Mouse (Mus musculus) limb, embryonic 11.5 days (tissue): Measurements from ENCODE around the gene Ackr3. TPM values are rescaled to one million over a fixed set of nuclear protein-coding genes. Genes with fewer than 3 reads are reported as not detected.

ENCODE experiments used
- ATAC-seq: fragments of 200-750 bp; cut with Nextera tagmentation; 2 replicates; pipeline ENCODE4 v1.8.0; 2017; ENCODE audit warnings: low read depth; ENCODE audit not compliant: insufficient number of reproducible peaks, low FRiP score, low TSS enrichment
- DNase-seq: peaks from one replicate; pipeline ENCODE4 v3.0.0-alpha.2; 2015; ENCODE audit warnings: low spot score
- H3K27ac ChIP-seq: fragments of 300-500 bp; sonication (generic); replicated peaks from 2 replicates; pipeline ENCODE4 v1.5.1; 2014; ENCODE audit warnings: low read depth, mild to moderate bottlenecking, low read length
- H3K27me3 ChIP-seq: fragments of 300-500 bp; sonication (generic); 2 replicates; pipeline ENCODE4 v1.6.1; 2014; ENCODE audit warnings: mild to moderate bottlenecking, low read length, mixed read lengths; ENCODE audit not compliant: control insufficient read depth, insufficient read depth
- H3K36me3 ChIP-seq: fragments of 300-500 bp; sonication (generic); 2 replicates; pipeline ENCODE4 v1.6.1; 2014; ENCODE audit warnings: mild to moderate bottlenecking, low read length, moderate library complexity, mixed read lengths; ENCODE audit not compliant: control insufficient read depth, insufficient read depth
- H3K4me1 ChIP-seq: fragments of 300-500 bp; sonication (generic); 2 replicates; pipeline ENCODE4 v1.6.1; 2014; ENCODE audit warnings: low read length, mixed read lengths; ENCODE audit not compliant: control insufficient read depth, insufficient read depth
- H3K4me2 ChIP-seq: fragments of 300-500 bp; sonication (generic); 2 replicates; pipeline ENCODE4 v1.6.1; 2014; ENCODE audit warnings: low read depth, mild to moderate bottlenecking, moderate library complexity; ENCODE audit not compliant: severe bottlenecking
- H3K4me3 ChIP-seq: fragments of 300-500 bp; sonication (generic); 2 replicates; pipeline ENCODE4 v1.5.1; 2014; ENCODE audit warnings: low read depth, low read length
- H3K9ac ChIP-seq: fragments of 300-500 bp; sonication (generic); 2 replicates; pipeline ENCODE4 v1.6.1; 2014; ENCODE audit warnings: mild to moderate bottlenecking, low read length
- H3K9me3 ChIP-seq: fragments of 300-500 bp; sonication (generic); 2 replicates; pipeline ENCODE4 v1.6.1; 2016; ENCODE audit warnings: low read length; ENCODE audit not compliant: control insufficient read depth
- WGBS: fragments of 180-500 bp; shearing (Covaris S2); extraction: QIAGEN DNeasy Blood & Tissue Kit; methylation state at CpG from one replicate; pipeline ENCODE4 v1.1.7; 2014; 5-methylcytosine and 5-hydroxymethylcytosine counted together
- polyA plus RNA-seq: library from polyadenylated mRNA; unstranded; fragments of >200 nt; fragmentation: Nextera tagmentation; extraction: Ambion mirVana; gene quantifications from 2 replicates; pipeline ENCODE4 v1.2.1, GENCODE M21; 2014

The Ackr3 gene
- polyA plus RNA-seq, 1 experiment from 2014 or later, result 26.0 TPM

DNA sequence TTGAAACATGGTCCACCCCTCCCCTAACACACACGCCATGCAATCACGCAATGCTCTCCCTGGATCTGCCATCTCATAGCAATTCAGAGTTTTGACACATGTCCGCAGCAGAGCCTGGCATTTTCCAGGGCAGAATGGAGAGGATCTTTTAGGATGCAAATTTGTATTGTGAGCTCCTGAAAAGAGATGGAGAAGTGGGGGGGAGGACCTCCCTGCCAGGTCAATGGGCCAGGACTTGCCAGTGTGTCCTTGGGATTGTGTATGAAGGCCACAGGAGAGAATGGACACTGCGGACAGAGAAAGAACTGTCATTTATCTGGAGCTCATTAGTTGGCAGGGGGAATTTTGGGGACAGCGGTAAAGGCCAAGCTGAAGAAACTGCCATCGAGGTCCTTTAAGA, 14.7 kb upstream of the Ackr3 start:
- Histone ChIP-seq H3K4me3 (no peak overlapping the region), H3K27ac (no peak overlapping the region), H3K9me3 (no peaks in the 10 kb centered on the region), H3K27me3 (no peaks in the 10 kb centered on the region), H3K9ac (no peak overlapping the region), H3K36me3 (no peaks in the 10 kb centered on the region), H3K4me2 (no peak overlapping the region), H3K4me1 (0 out of 2 replicates have a peak, but pooled peaks cover 5% of the 10 kb centered on the region)
- DNase-seq (no peak), ATAC-seq (no peak)
- 92% methylated on average over 6 of the region's 6 CpGs for WGBS

GRCm38 (mm10) chr1:90201246-90201645, 2.5 kb upstream of the Ackr3 start:
- Histone ChIP-seq H3K36me3 (no peaks in the 10 kb centered on the region), H3K9me3 (no peaks in the 10 kb centered on the region), H3K27ac (no peak overlapping the region), H3K4me1 (peaks cover 10% of the 10 kb centered on the region), H3K9ac (no peak overlapping the region), H3K27me3 (peaks cover 2% of the 10 kb centered on the region; the same call in 1 of the 2 replicates), H3K4me3 (no peak overlapping the region), H3K4me2 (no peak overlapping the region)
- ATAC-seq, result no peak
- WGBS, result 77% methylated on average over 5 of the region's 5 CpGs
- no peak for DNase-seq

DNA sequence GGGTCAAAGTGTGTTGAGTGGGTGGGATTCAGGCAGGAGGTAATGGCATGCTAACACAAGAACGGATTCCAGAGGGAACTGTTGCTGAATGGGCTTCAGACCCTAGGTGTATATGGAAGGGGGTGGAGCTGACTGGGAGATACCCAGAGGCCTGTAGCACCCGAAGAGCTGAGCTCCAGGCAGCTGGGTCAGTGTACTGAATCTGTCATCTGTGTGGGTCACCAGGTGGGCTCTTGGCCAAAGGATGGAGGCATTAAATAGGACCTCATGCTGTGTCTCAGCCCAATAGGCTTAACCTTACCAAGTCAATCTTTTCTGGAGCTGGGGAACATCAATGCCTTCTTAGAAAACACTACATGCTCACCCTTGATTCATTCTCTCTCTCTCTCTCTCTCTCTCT, 2.1 kb upstream of the Ackr3 start:
- H3K36me3 ChIP-seq, result no peaks in the 10 kb centered on the region
- WGBS, result 46% methylated on average over 2 of the region's 2 CpGs
- H3K27me3 ChIP-seq, result peaks cover 2% of the 10 kb centered on the region; the same call in 1 of the 2 replicates
- no peak overlapping the region for H3K4me3 ChIP-seq
- ATAC-seq, result no peak
- no peak overlapping the region for H3K4me2 ChIP-seq
- peaks cover 13% of the 10 kb centered on the region for H3K4me1 ChIP-seq
- H3K27ac ChIP-seq, result no peak overlapping the region
- no peak for DNase-seq
- no peak overlapping the region for H3K9ac ChIP-seq
- H3K9me3 ChIP-seq, result no peaks in the 10 kb centered on the region

GRCm38 (mm10) chr1:90202207-90202978, 1.4 kb upstream of the Ackr3 start:
- DNase-seq (peak; percentile 68), ATAC-seq (peak; percentile 24; the same call in 1 of the 2 replicates)
- Histone ChIP-seq H3K36me3 (no peaks in the 10 kb centered on the region), H3K9ac (no peak overlapping the region), H3K27ac (no peak overlapping the region), H3K27me3 (peaks cover 2% of the 10 kb centered on the region; the same call in 1 of the 2 replicates), H3K4me3 (no peak overlapping the region), H3K4me1 (peaks cover 17% of the 10 kb centered on the region), H3K9me3 (no peaks in the 10 kb centered on the region), H3K4me2 (no peak overlapping the region; the same call in 1 of the 2 replicates)
- 7% methylated on average over 23 of the region's 23 CpGs for WGBS

GRCm38 (mm10) chr1:90203341-90203740, 439 bp upstream of the Ackr3 start:
- DNase-seq, result peak; percentile 29
- H3K9me3 ChIP-seq, result no peaks in the 10 kb centered on the region
- H3K4me1 ChIP-seq, result peaks cover 17% of the 10 kb centered on the region
- no peak overlapping the region for H3K9ac ChIP-seq
- H3K27me3 ChIP-seq, result peaks cover 2% of the 10 kb centered on the region; the same call in 1 of the 2 replicates
- peak overlapping the region; percentile 65; the same call in 1 of the 2 replicates for H3K4me2 ChIP-seq
- no peak overlapping the region for H3K4me3 ChIP-seq
- no peak overlapping the region for H3K27ac ChIP-seq
- no peaks in the 10 kb centered on the region for H3K36me3 ChIP-seq
- ATAC-seq, result no peak
- 6% methylated on average over 11 of the region's 11 CpGs for WGBS

- DNase-seq (peak; percentile 29), ATAC-seq (no peak)
- Histone ChIP-seq H3K36me3 (no peaks in the 10 kb centered on the region), H3K4me3 (peak overlapping the region; percentile 52), H3K27ac (peak overlapping the region; percentile 53; the same call in 1 of the 2 replicates), H3K9me3 (no peaks in the 10 kb centered on the region), H3K4me1 (peaks cover 17% of the 10 kb centered on the region), H3K9ac (peak overlapping the region; percentile 79), H3K27me3 (peaks cover 2% of the 10 kb centered on the region; the same call in 1 of the 2 replicates), H3K4me2 (peak overlapping the region; percentile 65)
- WGBS, result 52% methylated on average over 1 of the region's 1 CpGs
These were observed 1.0 kb downstream of the Ackr3 start for GRCm38 (mm10) chr1:90204821-90205220.

- Histone ChIP-seq H3K36me3 (no peaks in the 10 kb centered on the region), H3K9me3 (no peaks in the 10 kb centered on the region), H3K27me3 (peaks cover 2% of the 10 kb centered on the region; the same call in 1 of the 2 replicates), H3K4me3 (peak overlapping the region; percentile 52), H3K27ac (peak overlapping the region; percentile 53; the same call in 1 of the 2 replicates), H3K4me2 (peak overlapping the region; percentile 65), H3K4me1 (peaks cover 17% of the 10 kb centered on the region), H3K9ac (peak overlapping the region; percentile 79)
- ATAC-seq (0 out of 2 replicates have a peak, but pooled peaks have one; percentile 52), DNase-seq (peak; percentile 76)
- 7% methylated on average over 6 of the region's 6 CpGs for WGBS
These were observed 1.4 kb downstream of the Ackr3 start for GRCm38 (mm10) chr1:90205223-90205622.

DNA sequence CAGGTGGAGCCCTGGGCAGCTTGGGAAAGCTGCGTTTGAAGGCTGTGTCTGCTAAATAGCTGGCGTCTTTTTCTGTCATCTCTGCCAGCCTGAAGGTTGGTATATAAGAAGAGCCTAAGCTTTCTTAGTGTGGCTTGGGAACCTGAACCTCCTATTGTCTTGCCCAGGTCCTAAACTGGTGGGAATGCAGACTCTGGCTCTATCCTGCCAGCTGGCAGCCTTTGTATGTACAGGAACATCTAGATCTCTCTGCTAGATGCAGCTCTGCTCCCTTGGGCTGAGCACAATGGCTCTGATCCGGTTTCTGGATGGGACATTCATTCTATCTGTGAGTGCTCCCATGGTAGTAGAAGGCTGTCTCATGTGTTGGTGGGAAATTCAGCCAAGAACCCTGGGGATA, 2.9 kb downstream of the Ackr3 start:
- Histone ChIP-seq H3K36me3 (no peaks in the 10 kb centered on the region), H3K27ac (no peak overlapping the region), H3K4me3 (peak overlapping the region; percentile 6), H3K9ac (no peak overlapping the region), H3K4me2 (peak overlapping the region; percentile 65), H3K4me1 (peaks cover 17% of the 10 kb centered on the region), H3K27me3 (0 out of 2 replicates have a peak, but pooled peaks cover 2% of the 10 kb centered on the region), H3K9me3 (no peaks in the 10 kb centered on the region)
- DNase-seq (no peak), ATAC-seq (no peak)
- 68% methylated on average over 3 of the region's 3 CpGs for WGBS
